Mouse (Mus musculus): ENCODE measurements at regions not wholly inside any gene's neighbourhood (a gene's known extent, or its start where the extent isn't known, plus 50 kb on each side); places are given as distances from the start of the nearest gene placed in this dataset.

DNA sequence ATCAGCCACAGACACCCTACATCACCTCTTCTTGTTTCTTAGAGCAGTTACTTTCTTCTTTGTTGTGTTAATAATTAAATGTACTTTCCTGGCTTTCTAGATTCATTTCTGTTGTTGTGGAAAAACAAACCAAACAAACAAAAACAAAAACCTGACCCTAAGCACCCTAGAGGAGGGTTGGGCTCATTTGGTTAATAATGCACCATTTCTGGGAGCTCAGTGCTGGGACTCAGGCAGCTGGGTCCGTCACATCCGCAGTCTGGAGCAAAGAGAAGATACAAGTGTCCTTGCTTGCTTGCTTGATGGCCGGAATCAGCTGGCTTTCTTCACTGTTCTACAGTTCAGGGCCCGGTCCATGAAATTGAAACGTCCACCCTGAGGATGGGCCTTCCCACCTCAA lies 191.9 kb downstream of the Tgfb2 start:
- no peak for TF ChIP-seq CTCF (conservative IDR thresholded peaks at IDR 0.05; ENCODE audit: low read length)
- TF ChIP-seq POU5F1 (IDR thresholded peaks at IDR 0.05; ENCODE audit: borderline replicate concordance, low read length): no peak; the same call in 1 of the 2 replicates
